Comparison of ENCODE assay signal across 8 mouse cellular contexts in genomic region chr3:26333239-26333811, GRCm38 (mm10). TPM values are rescaled to one million over a fixed set of nuclear protein-coding genes. Genes with fewer than 3 reads are reported as not detected.
DNase-seq lines count a peak whose midpoint lies in the region; ATAC-seq and TF ChIP-seq lines count a peak whose summit lies in the region.

No protein-coding gene starts in this region.

- no peaks in the 10 kb centered on the region for H3K36me3 ChIP-seq in heart, embryonic 12.5 days
- no peaks in the 10 kb centered on the region for H3K36me3 ChIP-seq in heart, adult 2 months (ENCODE audit: control insufficient read depth, insufficient read depth, low read length)
- no peaks in the 10 kb centered on the region for H3K36me3 ChIP-seq in neural tube, embryonic 11.5 days (ENCODE audit: control insufficient read depth, insufficient read depth, low read length)

- no peaks in the 10 kb centered on the region for H3K9me3 ChIP-seq in heart, embryonic 12.5 days (replicated peaks)
- no peaks in the 10 kb centered on the region for H3K9me3 ChIP-seq in neural tube, embryonic 11.5 days (ENCODE audit: control insufficient read depth, low read length)

- H3K4me2 ChIP-seq in heart, embryonic 12.5 days, result peak overlapping the region; percentile 79
- H3K4me2 ChIP-seq in neural tube, embryonic 11.5 days (ENCODE audit: low read depth), result peak overlapping the region; percentile 89

- intact Hi-C loops in heart, adult 2 months (cut with DNase I), result no loop called here

- H3K79me2 ChIP-seq in heart, adult 2 months (replicated peaks; ENCODE audit: control insufficient read depth, insufficient read depth, low read length), result no peaks in the 10 kb centered on the region

- peaks cover 39% of the 10 kb centered on the region for H3K27me3 ChIP-seq in heart, embryonic 12.5 days (replicated peaks)
- H3K27me3 ChIP-seq in heart, adult 2 months (ENCODE audit: control insufficient read depth, insufficient read depth, low read length), result peaks cover 13% of the 10 kb centered on the region
- H3K27me3 ChIP-seq in neural tube, embryonic 11.5 days (ENCODE audit: control insufficient read depth, insufficient read depth, low read length), result peaks cover 21% of the 10 kb centered on the region

- no peak for TF ChIP-seq CTCF in heart, adult 2 months (IDR thresholded peaks at IDR 0.05)

- TF ChIP-seq POLR2A in heart, adult 2 months (IDR thresholded peaks at IDR 0.05; ENCODE audit: insufficient read depth, low read depth, low read length), result no peak

- H3K4me1 ChIP-seq in heart, embryonic 12.5 days (replicated peaks), result peaks cover 12% of the 10 kb centered on the region
- no peaks in the 10 kb centered on the region for H3K4me1 ChIP-seq in heart, adult 2 months (ENCODE audit: control insufficient read depth, insufficient read depth, low read length)
- H3K4me1 ChIP-seq in neural tube, embryonic 11.5 days (ENCODE audit: control insufficient read depth, insufficient read depth, low read length), result no peaks in the 10 kb centered on the region

- peak overlapping the region; percentile 23; the same call in 1 of the 2 replicates for H3K9ac ChIP-seq in heart, embryonic 12.5 days
- H3K9ac ChIP-seq in heart, adult 2 months (ENCODE audit: low read depth, low read length), result no peak overlapping the region
- H3K9ac ChIP-seq in neural tube, embryonic 11.5 days (ENCODE audit: low read length), result peak overlapping the region; percentile 43

- H3K4me3 ChIP-seq in heart, embryonic 12.5 days, result peak overlapping the region; percentile 53
- no peak overlapping the region for H3K4me3 ChIP-seq in heart, adult 2 months
- H3K4me3 ChIP-seq in neural tube, embryonic 11.5 days (ENCODE audit: low read depth, low read length), result peak overlapping the region; percentile 53

- DNase-seq in heart, adult 2 months, result no peak
- peak; percentile 11 for DNase-seq in cerebellum, adult 9-10 months
- peak; percentile 48 to 55 for DNase-seq in frontal cortex, postnatal 10 days (ENCODE audit: low spot score in 2 of 2)
- DNase-seq in left cerebral cortex, adult 9 months (ENCODE audit: low spot score in 2 of 2), result peak; percentile 51 to 66
- DNase-seq in neural tube, embryonic 11.5 days (ENCODE audit: low spot score), result peak; percentile 67
- DNase-seq in gastrocnemius, postnatal 25 days, result no peak

- no peak for TF ChIP-seq EP300 in heart, adult 2 months (IDR thresholded peaks at IDR 0.05; ENCODE audit: insufficient read depth, low read depth, low read length)

- WGBS in heart, embryonic 12.5 days, result 2% methylated on average over 33 of the region's 41 CpGs
- WGBS in heart, adult 2 months, result 2% methylated on average over 41 of the region's 41 CpGs
- under 1% methylated on average over 36 of the region's 41 CpGs for WGBS in neural tube, embryonic 11.5 days

- no peak; the same call in 1 of the 2 replicates for ATAC-seq in heart, embryonic 12.5 days (ENCODE audit: insufficient number of reproducible peaks, low FRiP score)
- ATAC-seq in neural tube, embryonic 11.5 days (ENCODE audit: insufficient read depth, low FRiP score, low TSS enrichment), result peak; percentile 21
- no peak for ATAC-seq in granulocyte monocyte progenitor cell, adult 5-6 weeks (replicated peaks; ENCODE audit: poor library complexity, severe bottlenecking)

- no peak overlapping the region for H3K27ac ChIP-seq in heart, embryonic 12.5 days (ENCODE audit: poor library complexity, severe bottlenecking)
- no peak overlapping the region for H3K27ac ChIP-seq in heart, adult 2 months
- no peak overlapping the region for H3K27ac ChIP-seq in neural tube, embryonic 11.5 days (ENCODE audit: low read depth, low read length)

RNA-seq across cellular contexts. Expression of gene Nlgn1, which starts 1.1 kb away (rescaled TPM):
- polyA plus RNA-seq in heart, embryonic 12.5 days (2016; fragmentation: Nextera tagmentation; extraction: Ambion mirVana), result 0.14 and 0.24 TPM in 2 replicates
- total RNA-seq in heart, adult 2 months (2021), result not detected
- polyA plus RNA-seq in heart, adult 2 months (2012; rRNA removed), result 0.04 TPM in 1 of 2 replicates, not detected in the other
- 3.6 and 5.1 TPM in 2 replicates for polyA plus RNA-seq in neural tube, embryonic 11.5 days (2014; fragmentation: Nextera tagmentation; extraction: Ambion mirVana)
- not detected in 2 replicates for total RNA-seq in granulocyte monocyte progenitor cell, adult 5-6 weeks (2014; fragmentation: Nextera tagmentation)
- total RNA-seq in granulocyte monocyte progenitor cell, adult 5-6 weeks (2017), result not detected in 2 replicates
- under 1 TPM in 1 of 2 experiments, not detected in 1; 0.26 TPM for total RNA-seq in gastrocnemius, postnatal 25 days (2021)

Comparison
In these comparisons a context has a peak if more than half of its experiments do, and no peak if none do; other contexts are left out.
1. DNase-seq: peak in cerebellum, adult 9-10 months (single experiment), frontal cortex, postnatal 10 days (2 of 2), left cerebral cortex, adult 9 months (2 of 2) and neural tube, embryonic 11.5 days (single experiment); none in heart, adult 2 months (0 of 2) and gastrocnemius, postnatal 25 days (single experiment).